Mouse (Mus musculus) lung, postnatal 0 days (tissue): ENCODE results near the gene Ccdc57.

Source experiments
- CTCF ChIP-seq: IDR thresholded peaks from 2 replicates; pipeline ENCODE4 v1.5.1; 2016; ENCODE audit warnings: antibody characterized with exemption, mild to moderate bottlenecking
- EP300 ChIP-seq: IDR thresholded peaks from 2 replicates; pipeline ENCODE4 v1.6.1; 2016; ENCODE audit warnings: antibody characterized with exemption, mild to moderate bottlenecking, control low read depth

- TF ChIP-seq EP300 (no peak), CTCF (no peak)
These were observed 14.9 kb downstream of the Ccdc57 start for GRCm38 (mm10) chr11:120917756-120918155.
